Mouse (Mus musculus) limb, embryonic 14.5 days (tissue): Measurements from ENCODE around the gene Lsr. TPM values are rescaled to one million over a fixed set of nuclear protein-coding genes. Genes with fewer than 3 reads are reported as not detected.
"Not testable (repeated sequence)": the region's sequence is repeated elsewhere in the genome, so short reads cannot be mapped to it uniquely, and the experiment has no call there.

ENCODE experiments used
- ATAC-seq: fragments of 200-750 bp; cut with Nextera tagmentation; 2 replicates; pipeline ENCODE4 v1.8.0; 2017; ENCODE audit warnings: low read depth, moderate number of reproducible peaks, moderate TSS enrichment; ENCODE audit not compliant: low FRiP score
- DNase-seq: peaks from one replicate; pipeline ENCODE4 v3.0.0-alpha.2; 2015; ENCODE audit warnings: low spot score
- H3K27ac ChIP-seq: fragments of 300-500 bp; sonication (generic); replicated peaks from 2 replicates; pipeline ENCODE4 v1.5.1; 2014; ENCODE audit warnings: low read depth, mild to moderate bottlenecking, low read length, moderate library complexity, mixed read lengths
- H3K27me3 ChIP-seq: fragments of 300-500 bp; sonication (generic); 2 replicates; pipeline ENCODE4 v1.6.1; 2014; ENCODE audit warnings: low read length, mixed read lengths; ENCODE audit not compliant: control insufficient read depth, insufficient read depth
- H3K36me3 ChIP-seq: fragments of 300-500 bp; sonication (generic); 2 replicates; pipeline ENCODE4 v1.6.1; 2014; ENCODE audit warnings: mild to moderate bottlenecking, low read length, moderate library complexity, mixed read lengths; ENCODE audit not compliant: control insufficient read depth, insufficient read depth
- H3K4me1 ChIP-seq: fragments of 300-500 bp; sonication (generic); 2 replicates; pipeline ENCODE4 v1.6.1; 2014; ENCODE audit warnings: antibody characterized with exemption, low read length, mixed read lengths; ENCODE audit not compliant: control insufficient read depth, insufficient read depth
- H3K4me2 ChIP-seq: fragments of 300-500 bp; sonication (generic); replicated peaks from 2 replicates; pipeline ENCODE4 v1.6.1; 2014; ENCODE audit warnings: low read depth, mild to moderate bottlenecking, low read length, moderate library complexity; ENCODE audit not compliant: severe bottlenecking
- H3K4me3 ChIP-seq: fragments of 300-500 bp; sonication (generic); replicated peaks from 2 replicates; pipeline ENCODE4 v1.5.1; 2014; ENCODE audit warnings: low read length
- H3K9ac ChIP-seq: fragments of 300-500 bp; sonication (generic); 2 replicates; pipeline ENCODE4 v1.6.1; 2014; ENCODE audit warnings: mild to moderate bottlenecking, low read depth, low read length, moderate library complexity; ENCODE audit not compliant: severe bottlenecking
- H3K9me3 ChIP-seq: fragments of 300-500 bp; sonication (generic); 2 replicates; pipeline ENCODE4 v1.6.1; 2016; ENCODE audit warnings: low read length; ENCODE audit not compliant: control insufficient read depth
- POLR2A ChIP-seq: fragments of 200-500 bp; IDR thresholded peaks from 2 replicates; pipeline ENCODE4 v1.8.0; 2012; ENCODE audit warnings: inconsistent platforms, mild to moderate bottlenecking, moderate library complexity, borderline replicate concordance; ENCODE audit not compliant: insufficient read depth, insufficient read length; ENCODE audit errors: extremely low read depth
- WGBS: fragments of 180-500 bp; shearing (Covaris S2); extraction: QIAGEN DNeasy Blood & Tissue Kit; methylation state at CpG from one replicate; pipeline ENCODE4 v1.1.7; 2014; 5-methylcytosine and 5-hydroxymethylcytosine counted together
- polyA plus RNA-seq, 2 experiments: library from polyadenylated mRNA; depleted of rRNA in 1 of 2; stranded (reverse) in 1 of 2; unstranded in 1 of 2; fragments of >200 nt; fragmentation: Nextera tagmentation in 1 of 2; extraction: Ambion mirVana in 1 of 2; gene quantifications; 2 replicates each; pipeline versions ENCODE4 v1.2.1 to v1.2.3; 2012 to 2014

Lsr gene
- polyA plus RNA-seq, 2 experiments = 24.3 to 29.4 TPM

GRCm38 (mm10) chr7:30954036-30954435 is 19.2 kb downstream of the Lsr start:
- ATAC-seq = no peak
- Histone ChIP-seq H3K9ac (no peak overlapping the region), H3K36me3 (peaks cover 70% of the 10 kb centered on the region)

GRCm38 (mm10) chr7:30953459-30953858 is 19.8 kb downstream of the Lsr start:
- H3K36me3 ChIP-seq = peaks cover 68% of the 10 kb centered on the region
- H3K9ac ChIP-seq = no peak overlapping the region

More at GRCm38 (mm10) chr7:30954036-30954435, 19.2 kb downstream of the Lsr start:
- Histone ChIP-seq H3K27me3 (no peaks in the 10 kb centered on the region), H3K27ac (no peak overlapping the region), H3K4me3 (no peak overlapping the region), H3K4me2 (no peak overlapping the region), H3K9me3 (no peaks in the 10 kb centered on the region), H3K4me1 (peaks cover 12% of the 10 kb centered on the region)
- no peak for TF ChIP-seq POLR2A
- no peak for DNase-seq
- WGBS = 85% methylated on average over 3 of the region's 3 CpGs

GRCm38 (mm10) chr7:30952441-30953265 is 20.6 kb downstream of the Lsr start:
- Histone ChIP-seq H3K27ac (no peak overlapping the region), H3K36me3 (peaks cover 63% of the 10 kb centered on the region), H3K4me3 (no peak overlapping the region), H3K9me3 (no peaks in the 10 kb centered on the region), H3K4me2 (no peak overlapping the region), H3K4me1 (peaks cover 7% of the 10 kb centered on the region; the same call in 1 of the 2 replicates), H3K9ac (no peak overlapping the region), H3K27me3 (no peaks in the 10 kb centered on the region)
- WGBS = 90% methylated on average over 16 of the region's 16 CpGs
- no peak for ATAC-seq
- TF ChIP-seq POLR2A = no peak
- no peak for DNase-seq

More at GRCm38 (mm10) chr7:30953459-30953858, 19.8 kb downstream of the Lsr start:
- H3K4me1 ChIP-seq = peaks cover 11% of the 10 kb centered on the region
- WGBS = 88% methylated on average over 6 of the region's 6 CpGs
- no peak for TF ChIP-seq POLR2A
- no peak overlapping the region for H3K4me3 ChIP-seq
- H3K27me3 ChIP-seq = no peaks in the 10 kb centered on the region
- no peak overlapping the region for H3K4me2 ChIP-seq
- H3K27ac ChIP-seq = no peak overlapping the region
- no peaks in the 10 kb centered on the region for H3K9me3 ChIP-seq
- ATAC-seq = no peak
- DNase-seq = no peak

GRCm38 (mm10) chr7:30949902-30950301 is 23.4 kb downstream of the Lsr start:
- DNase-seq, H3K4me2 ChIP-seq, H3K4me1 ChIP-seq, H3K9ac ChIP-seq, ATAC-seq, H3K27ac ChIP-seq, H3K27me3 ChIP-seq, H3K4me3 ChIP-seq, H3K9me3 ChIP-seq: not testable (repeated sequence)
- WGBS = 90% methylated on average over 3 of the region's 3 CpGs
- peaks cover 73% of the 10 kb centered on the region for H3K36me3 ChIP-seq

- Histone ChIP-seq H3K27ac (no peak overlapping the region), H3K36me3 (peaks cover 33% of the 10 kb centered on the region), H3K4me3 (no peak overlapping the region), H3K4me2 (no peak overlapping the region), H3K9me3 (no peaks in the 10 kb centered on the region), H3K9ac (no peak overlapping the region), H3K4me1 (no peaks in the 10 kb centered on the region), H3K27me3 (no peaks in the 10 kb centered on the region)
- TF ChIP-seq POLR2A = no peak
- no peak for DNase-seq
- WGBS = 93% methylated on average over 7 of the region's 7 CpGs
- no peak for ATAC-seq
These were observed 27.4 kb downstream of the Lsr start for GRCm38 (mm10) chr7:30945876-30946275.

- not testable (repeated sequence) for H3K27me3 ChIP-seq, H3K9ac ChIP-seq, H3K4me3 ChIP-seq, H3K4me1 ChIP-seq, H3K27ac ChIP-seq, H3K9me3 ChIP-seq, DNase-seq, H3K4me2 ChIP-seq, ATAC-seq
- 88% methylated on average over 7 of the region's 7 CpGs for WGBS
- H3K36me3 ChIP-seq = peaks cover 29% of the 10 kb centered on the region
These were observed 27.8 kb downstream of the Lsr start for GRCm38 (mm10) chr7:30945466-30945865.

- not testable (repeated sequence) for ATAC-seq, H3K4me3 ChIP-seq, H3K9ac ChIP-seq, DNase-seq, H3K27ac ChIP-seq, H3K4me2 ChIP-seq, H3K27me3 ChIP-seq, H3K4me1 ChIP-seq, H3K9me3 ChIP-seq
- 63% methylated on average over 2 of the region's 2 CpGs for WGBS
- H3K36me3 ChIP-seq = peaks cover 23% of the 10 kb centered on the region
These were observed 28.6 kb downstream of the Lsr start for GRCm38 (mm10) chr7:30944706-30945105.
